Mouse (Mus musculus) limb, embryonic 10.5 days (tissue): ENCODE measurements around the gene Ifnl3. TPM values are rescaled to one million over a fixed set of nuclear protein-coding genes. Genes with fewer than 3 reads are reported as not detected.

Source experiments
- DNase-seq: peaks from one replicate; pipeline ENCODE4 v3.0.0-alpha.2; 2017; ENCODE audit warnings: low spot score
- H3K27ac ChIP-seq: fragments of 300-500 bp; sonication (generic); 2 replicates; pipeline ENCODE4 v1.5.1; 2016; ENCODE audit warnings: mild to moderate bottlenecking
- H3K27me3 ChIP-seq: fragments of 300-500 bp; sonication (generic); 2 replicates; pipeline ENCODE4 v1.6.1; 2016; ENCODE audit warnings: low read depth, mild to moderate bottlenecking; ENCODE audit not compliant: poor library complexity, severe bottlenecking
- H3K36me3 ChIP-seq: fragments of 300-500 bp; sonication (generic); 2 replicates; pipeline ENCODE4 v1.6.1; 2016; ENCODE audit warnings: mild to moderate bottlenecking, moderate library complexity
- H3K4me1 ChIP-seq: fragments of 300-500 bp; sonication (generic); 2 replicates; pipeline ENCODE4 v1.6.1; 2016
- H3K4me3 ChIP-seq: fragments of 300-500 bp; sonication (generic); 2 replicates; pipeline ENCODE4 v1.5.1; 2016; ENCODE audit warnings: mild to moderate bottlenecking, moderate library complexity
- H3K9me3 ChIP-seq: fragments of 300-500 bp; sonication (generic); replicated peaks from 2 replicates; pipeline ENCODE4 v1.6.1; 2016; ENCODE audit warnings: mild to moderate bottlenecking
- whole genome bisulfite sequencing: fragments of 180-500 bp; shearing (Covaris S2); methylation state at CpG from one replicate; pipeline ENCODE4 v1.1.7; 2016; 5-methylcytosine and 5-hydroxymethylcytosine counted together
- microRNA-seq: library from miRNA; unstranded; fragments of <30 nt; microRNA quantifications from one replicate; pipeline ENCODE4, GENCODE M21; 2017
- polyA plus RNA-seq: library from polyadenylated mRNA; unstranded; fragments of >200 nt; fragmentation: Nextera tagmentation; extraction: Ambion mirVana; gene quantifications from 2 replicates; pipeline ENCODE4 v1.2.1, GENCODE M21; 2016

Ifnl3 gene
- polyA plus RNA-seq, 1 experiment from 2014 or later: not detected

GRCm38 (mm10) chr7:28572689-28573088 is 50.1 kb downstream of the Ifnl3 start:
- peaks cover 30% of the 10 kb centered on the region for H3K36me3 ChIP-seq
- no peaks in the 10 kb centered on the region for H3K27me3 ChIP-seq
- no peaks in the 10 kb centered on the region for H3K9me3 ChIP-seq
- WGBS: 88% methylated on average over 5 of the region's 5 CpGs
- no peak for DNase-seq
- H3K4me1 ChIP-seq: peaks cover 49% of the 10 kb centered on the region
- H3K27ac ChIP-seq: no peak overlapping the region
- no peak overlapping the region for H3K4me3 ChIP-seq

DNA sequence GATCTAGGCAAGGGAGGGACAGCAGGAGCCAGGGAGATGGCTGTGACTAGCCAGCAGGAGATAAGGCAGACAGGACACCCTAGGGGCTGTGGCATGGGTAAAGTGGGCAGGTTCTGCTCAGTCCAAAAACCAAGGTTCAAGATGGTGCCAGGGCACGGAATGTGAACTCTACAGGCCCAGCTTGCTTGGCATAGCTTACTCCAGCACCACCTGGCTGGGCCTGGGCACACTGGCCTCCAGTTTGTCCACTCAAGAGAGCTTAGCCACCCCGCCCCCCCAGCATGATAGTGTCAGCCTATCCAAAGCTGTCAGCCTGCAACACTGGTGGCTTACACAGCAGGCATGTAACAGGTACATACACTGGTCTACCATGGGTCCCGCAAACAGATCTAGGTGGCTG is 50.6 kb downstream of the Ifnl3 start:
- no peak overlapping the region for H3K27ac ChIP-seq
- WGBS: 89% methylated on average over 3 of the region's 3 CpGs
- peaks cover 54% of the 10 kb centered on the region for H3K4me1 ChIP-seq
- DNase-seq: no peak
- H3K27me3 ChIP-seq: no peaks in the 10 kb centered on the region
- H3K4me3 ChIP-seq: no peak overlapping the region
- no peaks in the 10 kb centered on the region for H3K9me3 ChIP-seq
- H3K36me3 ChIP-seq: peaks cover 24% of the 10 kb centered on the region

Small RNA genes lying within 50 kb of the gene (microRNA-seq; reads per million reads assigned to microRNA genes)
- not detected for gene Mir7049

Other genes with a start within 250 kb of the Ifnl3 start
- gene Eid2b, start 245.1 kb upstream of the Ifnl3 start, polyA plus RNA-seq: 7.6 and 11.2 TPM in 2 replicates
- gene Selenov, start 231.7 kb upstream of the Ifnl3 start, polyA plus RNA-seq: not detected in 2 replicates
- 0.56 and 2.3 TPM in 2 replicates for gene Dll3, start 220.6 kb upstream of the Ifnl3 start, polyA plus RNA-seq
- gene Timm50, start 210.8 kb upstream of the Ifnl3 start, polyA plus RNA-seq: 223 and 243 TPM in 2 replicates
- 123 and 124 TPM in 2 replicates for gene Supt5, start 184.1 kb upstream of the Ifnl3 start, polyA plus RNA-seq
- gene Rps16, start 172.2 kb upstream of the Ifnl3 start, polyA plus RNA-seq: 972 and 1,174 TPM in 2 replicates
- gene Plekhg2, start 150.2 kb upstream of the Ifnl3 start, polyA plus RNA-seq: 90.5 and 118 TPM in 2 replicates
- 7.5 and 7.9 TPM in 2 replicates for gene Zfp36, start 142.6 kb upstream of the Ifnl3 start, polyA plus RNA-seq
- 65.1 and 67.0 TPM in 2 replicates for gene Med29, start 130.1 kb upstream of the Ifnl3 start, polyA plus RNA-seq
- 81.3 and 91.5 TPM in 2 replicates for gene Paf1, start 129.9 kb upstream of the Ifnl3 start, polyA plus RNA-seq
- gene Gmfg, start 85.4 kb upstream of the Ifnl3 start, polyA plus RNA-seq: 6.8 and 7.7 TPM in 2 replicates
- gene Lrfn1, start 70.9 kb upstream of the Ifnl3 start, polyA plus RNA-seq: 4.1 and 5.0 TPM in 2 replicates
- gene Ifnl2, start 12.4 kb upstream of the Ifnl3 start, polyA plus RNA-seq: not detected in 2 replicates
- not detected in 2 replicates for gene Sycn, start 18.0 kb downstream of the Ifnl3 start, polyA plus RNA-seq
- gene Nccrp1, start 24.4 kb downstream of the Ifnl3 start, polyA plus RNA-seq: not detected in 2 replicates
- gene Samd4b, start 75.3 kb downstream of the Ifnl3 start, polyA plus RNA-seq: 38.2 and 40.2 TPM in 2 replicates
- 64.9 and 69.8 TPM in 2 replicates for gene Pak4, start 75.3 kb downstream of the Ifnl3 start, polyA plus RNA-seq
- gene Acp7, start 108.5 kb downstream of the Ifnl3 start, polyA plus RNA-seq: not detected in 2 replicates
- gene Fbxo27, start 170.0 kb downstream of the Ifnl3 start, polyA plus RNA-seq: 4.7 and 6.3 TPM in 2 replicates
- 12.7 and 16.1 TPM in 2 replicates for gene Fbxo17, start 194.0 kb downstream of the Ifnl3 start, polyA plus RNA-seq
- gene Mrps12, start 219.0 kb downstream of the Ifnl3 start, polyA plus RNA-seq: 152 and 186 TPM in 2 replicates
- gene Sars2, start 219.2 kb downstream of the Ifnl3 start, polyA plus RNA-seq: 43.9 and 46.4 TPM in 2 replicates
- not detected in 2 replicates for gene Ccer2, start 233.3 kb downstream of the Ifnl3 start, polyA plus RNA-seq
- 59.8 and 74.5 TPM in 2 replicates for gene Sirt2, start 243.9 kb downstream of the Ifnl3 start, polyA plus RNA-seq
- gene Nfkbib, start 244.7 kb downstream of the Ifnl3 start, polyA plus RNA-seq: 50.5 and 63.1 TPM in 2 replicates